Mouse (Mus musculus): Measurements from ENCODE around the gene Hsf2bp. TPM values are rescaled to one million over a fixed set of nuclear protein-coding genes. Genes with fewer than 3 reads are reported as not detected.

Gene Hsf2bp
- polyA plus RNA-seq, 1 experiment from 2014 or later, result 0.13 TPM

DNA sequence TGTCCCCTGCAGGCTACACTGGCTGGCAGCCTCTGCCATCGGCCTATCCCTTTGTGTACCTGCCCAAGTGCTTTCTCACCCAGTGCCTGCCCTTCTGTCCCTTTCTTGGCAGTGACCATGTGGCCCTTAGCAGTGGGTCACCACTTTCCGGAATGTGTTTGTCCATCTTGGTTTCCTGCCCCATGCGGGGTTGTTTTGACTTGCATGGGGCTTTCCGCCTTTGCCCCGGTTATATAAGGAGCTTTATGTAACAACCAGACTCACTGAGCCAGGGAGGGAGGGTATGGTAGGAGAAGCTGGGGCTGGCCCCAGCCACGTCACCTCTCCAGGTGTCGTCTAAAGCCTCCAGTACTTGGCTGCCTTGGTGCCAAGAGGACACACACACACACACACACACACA is 132.1 kb downstream of the Hsf2bp start:
- Histone ChIP-seq H3K4me3 (ENCODE audit: low read length) (no peak overlapping the region), H3K4me1 (ENCODE audit: control insufficient read depth, insufficient read depth, low read length) (peaks cover 16% of the 10 kb centered on the region), H3K9me3 (replicated peaks; ENCODE audit: control insufficient read depth, low read length) (no peaks in the 10 kb centered on the region), H3K27ac (ENCODE audit: low read length) (no peak overlapping the region), H3K27me3 (ENCODE audit: control insufficient read depth, insufficient read depth, low read length) (no peaks in the 10 kb centered on the region), H3K36me3 (ENCODE audit: control insufficient read depth, insufficient read depth) (no peaks in the 10 kb centered on the region), H3K4me2 (ENCODE audit: low read depth, low read length) (no peak overlapping the region), H3K9ac (ENCODE audit: low read length) (no peak overlapping the region)
- WGBS, result 89% methylated on average over 7 of the region's 7 CpGs
- no peak for ATAC-seq (replicated peaks; ENCODE audit: extremely low read depth, insufficient read depth, low FRiP score)

DNA sequence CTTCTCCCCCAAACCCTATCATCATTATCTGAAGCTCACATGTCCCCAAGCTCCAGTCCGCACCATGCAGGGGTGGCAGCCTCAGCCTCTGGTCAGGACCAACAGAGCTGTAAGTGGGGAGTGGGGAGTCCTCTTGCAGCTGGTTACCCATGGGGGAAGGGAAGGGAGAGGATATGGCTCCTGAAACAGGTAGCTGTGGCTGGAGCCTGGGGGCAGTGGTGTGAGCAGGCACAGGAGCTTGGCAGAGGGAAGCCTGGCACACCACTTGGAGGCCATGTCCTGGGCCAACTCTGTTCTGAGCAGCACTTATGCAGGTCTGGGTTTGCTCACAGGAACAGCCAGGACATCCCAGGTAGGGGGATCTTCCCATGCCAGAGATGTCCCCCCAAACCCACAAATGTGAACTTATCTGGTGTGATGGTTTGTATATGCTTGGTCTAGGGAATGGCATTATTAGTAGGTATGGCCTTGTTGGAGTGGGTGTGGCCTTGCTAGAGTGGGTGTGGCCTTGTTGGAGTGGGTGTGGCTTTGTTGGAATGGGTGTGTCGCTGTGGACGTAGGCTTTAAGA is 133.4 kb downstream of the Hsf2bp start:
- no peak overlapping the region; the same call in 1 of the 2 replicates for H3K4me2 ChIP-seq (ENCODE audit: low read depth, low read length)
- no peak for ATAC-seq (replicated peaks; ENCODE audit: extremely low read depth, insufficient read depth, low FRiP score)
- H3K27me3 ChIP-seq (ENCODE audit: control insufficient read depth, insufficient read depth, low read length), result no peaks in the 10 kb centered on the region
- WGBS, result 81% methylated on average over 3 of the region's 3 CpGs
- H3K36me3 ChIP-seq (ENCODE audit: control insufficient read depth, insufficient read depth), result no peaks in the 10 kb centered on the region
- peaks cover 16% of the 10 kb centered on the region for H3K4me1 ChIP-seq (ENCODE audit: control insufficient read depth, insufficient read depth, low read length)
- H3K27ac ChIP-seq (ENCODE audit: low read length), result no peak overlapping the region
- H3K9ac ChIP-seq (ENCODE audit: low read length), result no peak overlapping the region
- no peaks in the 10 kb centered on the region for H3K9me3 ChIP-seq (replicated peaks; ENCODE audit: control insufficient read depth, low read length)
- H3K4me3 ChIP-seq (ENCODE audit: low read length), result no peak overlapping the region

DNA sequence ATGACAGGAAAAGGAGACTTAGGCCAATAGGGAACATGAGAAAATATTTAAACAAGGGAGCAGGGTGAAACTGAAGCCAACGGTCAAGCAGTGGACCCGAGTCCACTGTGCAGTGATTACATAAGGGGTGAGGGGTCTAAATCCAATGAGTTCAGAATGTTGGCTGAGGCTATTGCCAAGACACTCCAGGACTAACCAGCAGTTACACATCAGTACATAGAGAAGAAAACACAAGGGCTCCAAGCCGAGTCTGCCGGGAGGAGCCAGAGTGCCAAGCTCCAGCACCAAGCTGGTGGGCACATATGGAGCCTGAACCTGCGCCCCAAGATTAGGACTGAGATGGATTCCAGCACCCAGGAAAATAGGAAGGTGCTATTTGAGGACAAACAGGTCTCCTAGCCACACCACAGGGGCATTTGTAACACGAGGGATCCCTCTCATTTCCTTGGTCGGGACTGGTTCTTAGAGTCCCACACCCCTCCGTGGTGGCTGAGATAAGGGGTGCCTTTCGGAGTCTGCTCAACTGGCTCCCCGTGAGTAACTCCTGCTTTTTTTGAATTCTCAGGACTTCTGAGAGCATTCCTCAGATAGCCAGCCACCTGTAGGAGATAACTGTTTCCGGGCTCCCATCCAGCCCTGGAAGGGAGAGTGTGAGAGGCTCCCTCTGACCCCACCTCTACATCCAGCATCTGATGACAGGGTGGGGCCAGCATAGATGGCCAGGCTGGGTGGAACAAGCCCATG is 134.5 kb downstream of the Hsf2bp start:
- H3K9me3 ChIP-seq (replicated peaks; ENCODE audit: control insufficient read depth, low read length), result no peaks in the 10 kb centered on the region
- H3K4me3 ChIP-seq (ENCODE audit: low read length), result no peak overlapping the region
- peak; percentile 73 for ATAC-seq (replicated peaks; ENCODE audit: extremely low read depth, insufficient read depth, low FRiP score)
- H3K4me1 ChIP-seq (ENCODE audit: control insufficient read depth, insufficient read depth, low read length), result peaks cover 24% of the 10 kb centered on the region
- no peaks in the 10 kb centered on the region for H3K36me3 ChIP-seq (ENCODE audit: control insufficient read depth, insufficient read depth)
- peak overlapping the region; percentile 67 for H3K27ac ChIP-seq (ENCODE audit: low read length)
- H3K9ac ChIP-seq (ENCODE audit: low read length), result peak overlapping the region; percentile 4; the same call in 1 of the 2 replicates
- 23% methylated on average over 11 of the region's 11 CpGs for WGBS
- no peaks in the 10 kb centered on the region for H3K27me3 ChIP-seq (ENCODE audit: control insufficient read depth, insufficient read depth, low read length)
- H3K4me2 ChIP-seq (ENCODE audit: low read depth, low read length), result peak overlapping the region; percentile 43

DNA sequence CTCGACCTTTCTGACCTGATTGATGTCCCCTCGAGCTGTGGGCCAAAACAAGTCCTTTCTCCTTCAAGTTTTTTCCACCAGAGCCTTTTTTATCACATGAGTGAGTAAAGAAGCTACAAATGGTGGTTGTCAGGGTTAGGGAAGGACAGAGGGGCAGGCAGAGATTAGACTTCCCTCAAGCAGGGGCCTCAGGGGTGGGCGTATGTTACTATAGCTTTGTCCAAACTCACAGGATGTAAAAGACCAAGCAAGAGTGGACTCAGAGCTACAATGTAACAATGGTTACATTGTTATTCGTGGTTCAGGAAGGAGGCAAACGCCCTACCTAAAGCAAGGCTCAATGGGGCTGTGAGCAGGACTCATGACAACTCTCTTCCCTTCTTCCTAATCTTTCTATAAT is 137.2 kb downstream of the Hsf2bp start:
- Histone ChIP-seq H3K9me3 (replicated peaks; ENCODE audit: control insufficient read depth, low read length) (no peaks in the 10 kb centered on the region), H3K4me2 (ENCODE audit: low read depth, low read length) (no peak overlapping the region), H3K36me3 (ENCODE audit: control insufficient read depth, insufficient read depth) (no peaks in the 10 kb centered on the region), H3K27ac (ENCODE audit: low read length) (no peak overlapping the region), H3K4me1 (ENCODE audit: control insufficient read depth, insufficient read depth, low read length) (peaks cover 24% of the 10 kb centered on the region), H3K27me3 (ENCODE audit: control insufficient read depth, insufficient read depth, low read length) (no peaks in the 10 kb centered on the region), H3K9ac (ENCODE audit: low read length) (no peak overlapping the region), H3K4me3 (ENCODE audit: low read length) (no peak overlapping the region)
- WGBS, result 56% methylated on average over 5 of the region's 5 CpGs
- no peak for ATAC-seq (replicated peaks; ENCODE audit: extremely low read depth, insufficient read depth, low FRiP score)

DNA sequence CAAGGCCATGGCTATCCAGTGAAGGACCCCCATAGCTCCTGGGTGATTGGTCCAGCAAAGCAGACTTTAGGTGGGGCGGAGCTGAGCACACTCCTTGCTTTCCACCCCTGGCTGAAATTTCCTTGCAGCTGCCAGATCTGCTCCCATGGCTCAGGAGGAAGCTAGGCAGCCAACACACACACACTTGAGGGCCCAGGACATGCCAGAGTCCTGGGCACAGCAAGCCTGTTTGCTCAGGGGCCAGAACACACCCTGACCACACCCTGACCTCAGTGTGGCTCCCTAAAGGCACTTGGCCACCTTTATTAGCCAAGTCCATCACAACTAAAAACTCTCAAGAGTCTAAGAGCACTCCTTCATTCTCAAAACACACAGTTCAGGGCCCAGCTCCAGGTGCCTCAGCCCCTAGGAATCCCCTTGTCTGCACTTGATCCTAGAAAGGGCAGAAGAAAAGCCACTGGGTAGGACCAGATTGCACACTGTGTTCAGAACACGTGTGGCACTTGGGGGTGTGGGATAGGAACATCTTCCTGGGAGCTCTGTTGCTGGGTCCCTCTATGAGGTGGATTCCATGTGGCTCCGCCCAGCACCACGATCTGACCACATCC is 138.9 kb downstream of the Hsf2bp start:
- H3K9me3 ChIP-seq (replicated peaks; ENCODE audit: control insufficient read depth, low read length), result no peaks in the 10 kb centered on the region
- no peak overlapping the region for H3K4me3 ChIP-seq (ENCODE audit: low read length)
- H3K9ac ChIP-seq (ENCODE audit: low read length), result no peak overlapping the region
- H3K36me3 ChIP-seq (ENCODE audit: control insufficient read depth, insufficient read depth), result no peaks in the 10 kb centered on the region
- WGBS, result 77% methylated on average over 4 of the region's 4 CpGs
- no peaks in the 10 kb centered on the region for H3K27me3 ChIP-seq (ENCODE audit: control insufficient read depth, insufficient read depth, low read length)
- peaks cover 32% of the 10 kb centered on the region for H3K4me1 ChIP-seq (ENCODE audit: control insufficient read depth, insufficient read depth, low read length)
- no peak overlapping the region for H3K4me2 ChIP-seq (ENCODE audit: low read depth, low read length)
- no peak for ATAC-seq (replicated peaks; ENCODE audit: extremely low read depth, insufficient read depth, low FRiP score)
- 0 out of 2 replicates have a peak overlapping the region, but pooled peaks have one; percentile 12 for H3K27ac ChIP-seq (ENCODE audit: low read length)

DNA sequence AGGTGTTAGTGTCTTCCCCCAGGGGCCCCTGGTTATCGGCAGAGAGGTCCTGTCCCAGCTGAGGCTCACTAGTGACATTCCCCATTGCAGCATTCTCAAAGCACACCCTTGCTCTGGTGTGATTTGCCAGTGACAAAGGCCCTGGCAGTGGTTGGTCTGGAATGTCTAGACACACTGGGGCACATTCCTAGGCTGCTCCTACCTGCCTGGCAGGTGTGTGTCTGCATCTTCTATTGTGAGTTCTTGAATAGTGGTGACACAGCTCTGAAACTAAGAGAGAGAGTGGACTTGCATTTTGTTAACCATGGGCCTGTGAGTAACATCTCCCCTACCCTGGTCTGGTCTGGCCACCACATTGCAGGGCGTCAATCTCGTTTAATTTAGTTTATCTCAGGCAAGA is 139.4 kb downstream of the Hsf2bp start:
- Histone ChIP-seq H3K4me2 (ENCODE audit: low read depth, low read length) (no peak overlapping the region), H3K27me3 (ENCODE audit: control insufficient read depth, insufficient read depth, low read length) (no peaks in the 10 kb centered on the region), H3K36me3 (ENCODE audit: control insufficient read depth, insufficient read depth) (no peaks in the 10 kb centered on the region), H3K4me1 (ENCODE audit: control insufficient read depth, insufficient read depth, low read length) (peaks cover 31% of the 10 kb centered on the region), H3K27ac (ENCODE audit: low read length) (no peak overlapping the region; the same call in 1 of the 2 replicates), H3K9ac (ENCODE audit: low read length) (no peak overlapping the region), H3K4me3 (ENCODE audit: low read length) (no peak overlapping the region), H3K9me3 (replicated peaks; ENCODE audit: control insufficient read depth, low read length) (no peaks in the 10 kb centered on the region)
- no peak for ATAC-seq (replicated peaks; ENCODE audit: extremely low read depth, insufficient read depth, low FRiP score)
- 37% methylated on average over 3 of the region's 3 CpGs for WGBS

DNA sequence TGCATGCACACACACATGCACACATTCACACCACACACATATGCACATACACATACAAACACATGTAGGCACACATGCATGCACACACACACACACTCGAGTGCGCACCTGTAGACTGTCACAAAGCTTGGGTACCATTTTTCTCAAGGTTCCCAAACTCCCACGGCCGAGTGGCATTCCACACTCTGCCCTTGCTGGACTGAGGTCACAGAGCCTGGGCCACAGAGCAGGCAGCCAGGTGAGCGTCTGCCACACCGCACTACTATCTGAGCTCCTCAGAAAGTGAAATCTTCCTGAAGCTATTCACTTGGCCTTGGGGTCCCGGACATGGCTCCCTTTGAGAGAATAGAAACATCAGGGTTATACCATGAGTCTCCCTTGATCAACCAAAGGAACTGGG is 139.8 kb downstream of the Hsf2bp start:
- Histone ChIP-seq H3K4me2 (ENCODE audit: low read depth, low read length) (no peak overlapping the region), H3K4me3 (ENCODE audit: low read length) (no peak overlapping the region), H3K9me3 (replicated peaks; ENCODE audit: control insufficient read depth, low read length) (no peaks in the 10 kb centered on the region), H3K27me3 (ENCODE audit: control insufficient read depth, insufficient read depth, low read length) (no peaks in the 10 kb centered on the region), H3K4me1 (ENCODE audit: control insufficient read depth, insufficient read depth, low read length) (peaks cover 31% of the 10 kb centered on the region), H3K36me3 (ENCODE audit: control insufficient read depth, insufficient read depth) (no peaks in the 10 kb centered on the region), H3K27ac (ENCODE audit: low read length) (no peak overlapping the region; the same call in 1 of the 2 replicates), H3K9ac (ENCODE audit: low read length) (no peak overlapping the region)
- WGBS, result 80% methylated on average over 7 of the region's 7 CpGs
- no peak for ATAC-seq (replicated peaks; ENCODE audit: extremely low read depth, insufficient read depth, low FRiP score)
